Mouse (Mus musculus) MEL (cell line): ENCODE results near the gene Slc26a10. TPM values are rescaled to one million over a fixed set of nuclear protein-coding genes. Genes with fewer than 3 reads are reported as not detected.

ENCODE experiments used
- DNase-seq: peaks from one replicate; pipeline ENCODE4 v3.0.0; 2011; ENCODE audit warnings: low read depth, low spot score
- H3K27ac ChIP-seq: 2 replicates; pipeline ENCODE4 v1.5.1; 2012; ENCODE audit warnings: low read depth, mild to moderate bottlenecking, control low read depth, low read length, moderate library complexity; ENCODE audit not compliant: control insufficient read depth
- H3K27me3 ChIP-seq, 2 experiments: fragments of 150-350 bp in 1 of 2; sonication (generic) in 1 of 2; 2 replicates each; pipeline ENCODE4 v1.6.1; 2012; ENCODE audit warnings: low read length in 2 of 2, mild to moderate bottlenecking in 2 of 2, improper control_type of control experiment in 1 of 2, moderate library complexity in 1 of 2; ENCODE audit not compliant: insufficient read depth in 2 of 2, control insufficient read depth in 1 of 2
- H3K36me3 ChIP-seq, 2 experiments: 2 replicates each; pipeline ENCODE4 v1.6.1; 2012 to 2014; ENCODE audit warnings: low read length in 2 of 2, improper control_type of control experiment in 1 of 2, inconsistent platforms in 1 of 2, mild to moderate bottlenecking in 1 of 2; ENCODE audit not compliant: insufficient read depth in 2 of 2, control insufficient read depth in 1 of 2
- H3K4me1 ChIP-seq, 2 experiments: fragments of 150-350 bp in 1 of 2; sonication (generic) in 1 of 2; 2 replicates each; pipeline ENCODE4 v1.6.1; 2012; ENCODE audit warnings: low read length in 2 of 2, improper control_type of control experiment in 1 of 2, mild to moderate bottlenecking in 1 of 2; ENCODE audit not compliant: insufficient read depth in 2 of 2, control insufficient read depth in 1 of 2
- H3K4me3 ChIP-seq, 2 experiments: fragments of 150-350 bp in 1 of 2; sonication (generic) in 1 of 2; 2 replicates each; pipeline ENCODE4 v1.5.1; 2012; ENCODE audit warnings: low read depth in 2 of 2, low read length in 2 of 2, mild to moderate bottlenecking in 2 of 2, moderate library complexity in 2 of 2, control low read depth in 1 of 2, improper control_type of control experiment in 1 of 2; ENCODE audit not compliant: control insufficient read depth in 1 of 2, insufficient read depth in 1 of 2
- H3K79me2 ChIP-seq: 2 replicates; pipeline ENCODE4 v1.6.1; 2012; ENCODE audit warnings: mild to moderate bottlenecking, low read length, moderate library complexity; ENCODE audit not compliant: control insufficient read depth, poor library complexity, insufficient read depth
- H3K9ac ChIP-seq: 2 replicates; pipeline ENCODE4 v1.6.1; 2012; ENCODE audit warnings: low read depth, mild to moderate bottlenecking, control low read depth, low read length, moderate library complexity; ENCODE audit not compliant: control insufficient read depth, poor library complexity, severe bottlenecking
- H3K9me3 ChIP-seq: fragments of 150-350 bp; sonication (generic); replicated peaks from 2 replicates; pipeline ENCODE4 v1.6.1; 2012; ENCODE audit warnings: mild to moderate bottlenecking, low read length, improper control_type of control experiment, moderate library complexity; ENCODE audit not compliant: insufficient read depth
- BHLHE40 ChIP-seq: IDR thresholded peaks from 2 replicates; pipeline ENCODE4 v1.6.1; 2012; ENCODE audit warnings: low read depth, mild to moderate bottlenecking, inconsistent platforms, low read length, improper control_type of control experiment, borderline replicate concordance
- CHD1 ChIP-seq: IDR thresholded peaks from 2 replicates; pipeline ENCODE4 v1.6.1; 2012; ENCODE audit warnings: low read depth, mild to moderate bottlenecking, inconsistent platforms, low read length, improper control_type of control experiment
- CTCF ChIP-seq, 3 experiments: IDR thresholded peaks in 2 of 3; conservative IDR thresholded peaks in 1 of 3; 2 replicates each; pipeline ENCODE4 v1.5.1; 2011 to 2012; ENCODE audit warnings: low read length in 3 of 3, low read depth in 2 of 3, mild to moderate bottlenecking in 2 of 3, improper control_type of control experiment in 1 of 3, inconsistent platforms in 1 of 3, mixed read lengths in 1 of 3, moderate library complexity in 1 of 3; ENCODE audit not compliant: control insufficient read depth in 1 of 3, insufficient read depth in 1 of 3, poor library complexity in 1 of 3, severe bottlenecking in 1 of 3
- EP300 ChIP-seq, 2 experiments: IDR thresholded peaks; 2 replicates each; pipeline ENCODE4 v1.6.1; 2011; ENCODE audit warnings: improper control_type of control experiment in 2 of 2, low read length in 2 of 2, low read depth in 1 of 2, mild to moderate bottlenecking in 1 of 2
- ETS1 ChIP-seq: IDR thresholded peaks from 2 replicates; pipeline ENCODE4 v1.6.1; 2012; ENCODE audit warnings: low read depth, mild to moderate bottlenecking, inconsistent platforms, low read length, improper control_type of control experiment, moderate library complexity
- GABPA ChIP-seq: IDR thresholded peaks from 2 replicates; pipeline ENCODE4 v1.6.1; 2012; ENCODE audit warnings: low read depth, mild to moderate bottlenecking, inconsistent platforms, low read length, improper control_type of control experiment, moderate library complexity
- GATA1 ChIP-seq: IDR thresholded peaks from 2 replicates; pipeline ENCODE4 v1.6.1; 2011; ENCODE audit warnings: low read depth, low read length, improper control_type of control experiment
- MAX ChIP-seq: IDR thresholded peaks from 2 replicates; pipeline ENCODE4 v1.6.1; 2011; ENCODE audit warnings: low read length, improper control_type of control experiment
- MXI1 ChIP-seq: IDR thresholded peaks from 2 replicates; pipeline ENCODE4 v1.6.1; 2011; ENCODE audit warnings: mild to moderate bottlenecking, low read depth, low read length, improper control_type of control experiment
- MYB ChIP-seq: IDR thresholded peaks from 2 replicates; pipeline ENCODE4 v1.6.1; 2011; ENCODE audit warnings: mild to moderate bottlenecking, low read depth, low read length, improper control_type of control experiment
- MYC ChIP-seq: IDR thresholded peaks from 2 replicates; pipeline ENCODE4 v1.6.1; 2011; ENCODE audit warnings: low read depth, mild to moderate bottlenecking, low read length, improper control_type of control experiment, moderate library complexity
- NRF1 ChIP-seq: IDR thresholded peaks from 2 replicates; pipeline ENCODE4 v1.6.1; 2014; ENCODE audit warnings: low read depth, mild to moderate bottlenecking, inconsistent platforms, low read length, improper control_type of control experiment, moderate library complexity; ENCODE audit not compliant: poor library complexity, insufficient read depth, severe bottlenecking
- POLR2A ChIP-seq, 2 experiments: IDR thresholded peaks; 2 replicates each; pipeline ENCODE4 v1.6.1; 2011 to 2012; ENCODE audit warnings: low read length in 2 of 2, mild to moderate bottlenecking in 2 of 2, control low read depth in 1 of 2, improper control_type of control experiment in 1 of 2, low read depth in 1 of 2, moderate library complexity in 1 of 2; ENCODE audit not compliant: control insufficient read depth in 1 of 2, insufficient read depth in 1 of 2, poor library complexity in 1 of 2
- POLR2AphosphoS2 ChIP-seq: IDR thresholded peaks from 2 replicates; pipeline ENCODE4 v1.6.1; 2011; ENCODE audit warnings: low read length, improper control_type of control experiment
- SIN3A ChIP-seq: IDR thresholded peaks from 2 replicates; pipeline ENCODE4 v1.6.1; 2012; ENCODE audit warnings: low read length, improper control_type of control experiment, inconsistent platforms
- SMC3 ChIP-seq: IDR thresholded peaks from 2 replicates; pipeline ENCODE4 v1.6.1; 2011; ENCODE audit warnings: low read depth, low read length, improper control_type of control experiment
- TAL1 ChIP-seq: IDR thresholded peaks from 2 replicates; pipeline ENCODE4 v1.6.1; 2012; ENCODE audit warnings: mild to moderate bottlenecking, inconsistent platforms, low read length, moderate library complexity, mixed read lengths
- USF1 ChIP-seq: IDR thresholded peaks from 2 replicates; pipeline ENCODE4 v1.6.1; 2014; ENCODE audit warnings: low read depth, mild to moderate bottlenecking, inconsistent platforms, low read length, improper control_type of control experiment, moderate library complexity
- USF2 ChIP-seq, 2 experiments: IDR thresholded peaks; 2 replicates each; pipeline ENCODE4 v1.6.1; 2011 to 2012; ENCODE audit warnings: improper control_type of control experiment in 2 of 2, low read length in 2 of 2, borderline replicate concordance in 1 of 2, inconsistent platforms in 1 of 2, low read depth in 1 of 2, mild to moderate bottlenecking in 1 of 2; ENCODE audit not compliant: insufficient read depth in 1 of 2
- ZMIZ1 ChIP-seq: IDR thresholded peaks from 2 replicates; pipeline ENCODE4 v1.6.1; 2012; ENCODE audit warnings: low read depth, mild to moderate bottlenecking, inconsistent platforms, low read length, improper control_type of control experiment, moderate library complexity
- ZNF384 ChIP-seq: IDR thresholded peaks from 2 replicates; pipeline ENCODE4 v1.6.1; 2012; ENCODE audit warnings: low read depth, mild to moderate bottlenecking, inconsistent platforms, low read length, improper control_type of control experiment
- polyA plus RNA-seq, 2 experiments: library from polyadenylated mRNA; stranded (reverse) in 1 of 2; unstranded in 1 of 2; fragments of >175 nt in 1 of 2; fragments of >200 nt in 1 of 2; gene quantifications; 2 replicates each; pipeline versions ENCODE4 v1.2.1 to v1.2.4; 2012; ENCODE audit warnings: low replicate concordance in 2 of 2, low read depth in 1 of 2; ENCODE audit not compliant: insufficient read length in 2 of 2, insufficient read depth in 1 of 2, missing spikeins in 1 of 2
- total RNA-seq: library from RNA; depleted of rRNA; stranded (reverse); fragments of 300-350 nt; gene quantifications from 2 replicates; pipeline ENCODE4 v1.2.3, GENCODE M21; 2012

Slc26a10 gene
- total and polyA plus RNA-seq, 3 experiments, result 1.1 to 1.3 TPM; not detected in 1

DNA sequence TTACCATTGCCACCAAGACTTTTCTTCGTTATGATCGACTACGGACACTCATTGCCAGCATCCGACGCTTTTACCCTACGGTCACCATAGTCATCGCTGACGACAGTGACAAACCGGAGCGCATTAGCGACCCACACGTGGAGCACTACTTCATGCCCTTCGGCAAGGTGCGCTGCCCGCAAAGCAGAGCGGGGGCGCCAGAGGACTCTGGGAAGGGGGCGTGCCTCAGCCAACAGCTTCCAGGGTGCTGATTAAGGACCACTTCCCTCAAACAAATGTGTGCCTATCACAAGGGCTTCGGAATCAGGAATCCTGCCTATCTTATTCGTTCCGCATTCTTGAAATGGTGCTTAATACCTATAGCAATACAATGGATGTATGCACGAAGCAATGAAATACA lies 10.4 kb downstream of the Slc26a10 start:
- H3K79me2 ChIP-seq, result peaks cover 22% of the 10 kb centered on the region
- H3K9ac ChIP-seq, result no peak overlapping the region
- H3K9me3 ChIP-seq, result no peaks in the 10 kb centered on the region
- H3K27me3 ChIP-seq, result no peaks in the 10 kb centered on the region
- peaks cover 0 to 3% of the 10 kb centered on the region in 2 experiments; a peak in 2 of 4 replicates for H3K36me3 ChIP-seq
- TF ChIP-seq MXI1 (no peak), CTCF (IDR thresholded peaks at IDR 0.05 in 2 of 3, conservative IDR thresholded peaks at IDR 0.05 in 1 of 3; ENCODE audit: control insufficient read depth in 1 of 3, insufficient read depth in 1 of 3, low read depth in 2 of 3, low read length in 3 of 3, poor library complexity in 1 of 3, severe bottlenecking in 1 of 3) (peak in 2 of 3 experiments; percentile 16 to 25; a peak in 2 of 6 replicates)
- DNase-seq, result no peak
- H3K4me3 ChIP-seq, result no peak overlapping the region
- H3K4me1 ChIP-seq, result peaks cover 0 to 3% of the 10 kb centered on the region in 2 experiments; a peak in 1 of 4 replicates
- no peak overlapping the region for H3K27ac ChIP-seq

DNA sequence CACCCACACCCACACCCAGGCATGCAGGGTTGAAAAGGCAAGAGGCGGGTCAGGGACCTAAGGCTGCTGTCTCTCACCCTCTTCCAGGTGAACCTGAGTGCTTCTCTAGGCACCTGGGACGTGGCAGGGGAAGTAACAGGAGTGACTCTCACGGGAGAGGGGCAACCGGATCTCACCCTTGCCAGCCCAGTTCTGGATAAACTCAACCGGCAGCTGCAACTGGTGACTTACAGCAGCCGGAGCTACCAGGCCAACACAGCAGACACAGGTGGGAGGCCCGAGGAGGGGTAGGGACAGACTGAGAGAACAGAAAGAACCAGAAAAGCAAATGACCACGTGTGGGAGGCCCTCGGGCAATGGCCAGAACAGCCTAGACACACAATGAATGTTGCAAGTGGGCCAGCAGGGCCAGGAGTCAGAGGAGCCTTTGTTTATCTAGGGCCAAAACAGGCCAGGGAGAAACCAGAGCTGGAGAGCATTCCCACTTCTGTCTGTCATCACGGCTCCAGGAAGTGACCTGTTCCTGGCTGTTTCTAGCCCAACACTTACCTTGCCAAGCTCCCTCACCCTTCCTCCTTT lies 12.7 kb downstream of the Slc26a10 start:
- H3K27ac ChIP-seq, result no peak overlapping the region

DNA sequence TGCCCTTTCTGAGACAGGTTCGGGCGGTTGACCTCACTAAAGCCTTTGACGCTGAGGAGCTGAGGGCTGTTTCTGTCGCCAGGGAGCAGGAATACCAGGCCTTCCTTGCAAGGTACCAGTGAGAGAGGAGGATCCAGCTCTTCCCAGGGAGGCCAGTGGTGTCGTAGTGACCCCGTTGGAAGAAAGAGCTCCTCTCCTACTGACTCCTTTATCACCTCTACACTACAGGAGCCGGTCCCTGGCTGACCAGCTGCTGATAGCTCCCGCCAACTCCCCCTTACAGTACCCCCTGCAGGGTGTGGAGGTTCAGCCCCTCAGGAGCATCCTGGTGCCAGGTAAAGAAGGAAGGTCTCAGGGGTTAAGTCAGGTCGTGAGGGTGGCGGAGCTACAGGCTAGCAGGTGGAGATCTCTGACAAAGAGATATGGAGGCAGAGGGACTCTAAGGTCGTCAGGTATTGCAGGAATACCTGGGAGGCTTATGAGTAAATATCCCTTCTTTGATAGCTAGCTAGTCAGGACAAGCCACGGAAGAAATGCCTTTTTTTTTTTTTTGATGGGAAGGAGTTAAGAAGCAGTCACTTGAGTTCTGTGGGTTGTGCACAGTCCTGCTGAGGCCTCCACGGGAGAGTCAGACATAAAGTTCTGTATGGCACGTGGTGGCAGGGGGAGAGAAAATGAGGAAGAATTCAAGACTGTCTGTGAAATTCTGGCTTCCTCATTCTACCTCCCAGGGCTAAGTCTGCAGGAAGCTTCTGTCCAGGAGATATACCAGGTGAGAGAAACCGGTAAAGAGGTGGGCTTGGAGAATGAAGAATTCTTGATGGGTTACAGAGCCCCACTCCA lies 13.5 kb downstream of the Slc26a10 start:
- peak overlapping the region; percentile 91 for H3K9ac ChIP-seq
- peaks cover 26% of the 10 kb centered on the region for H3K79me2 ChIP-seq
- peak overlapping the region; percentile 88 for H3K27ac ChIP-seq
- peaks cover 0 to 13% of the 10 kb centered on the region in 2 experiments; a peak in 3 of 4 replicates for H3K4me1 ChIP-seq
- peak; percentile 68 for DNase-seq
- peaks cover 2 to 11% of the 10 kb centered on the region in 2 experiments; a peak in 3 of 4 replicates for H3K36me3 ChIP-seq
- no peaks in the 10 kb centered on the region for H3K27me3 ChIP-seq
- peak overlapping the region; percentile 67 to 68 for H3K4me3 ChIP-seq
- no peaks in the 10 kb centered on the region for H3K9me3 ChIP-seq
- TF ChIP-seq USF1, result peak; percentile 61
- TF ChIP-seq CHD1, result 0 out of 2 replicates have a peak, but pooled peaks have one; percentile 2
- TF ChIP-seq BHLHE40, result peak; percentile 7; the same call in 1 of the 2 replicates
- no peak for TF ChIP-seq GATA1
- no peak for TF ChIP-seq POLR2AphosphoS2
- peak; percentile 27; the same call in 1 of the 2 replicates for TF ChIP-seq SIN3A
- peak; percentile 84 for TF ChIP-seq MAX
- TF ChIP-seq EP300 (IDR thresholded peaks at IDR 0.05; ENCODE audit: low read depth in 1 of 2, low read length in 2 of 2), result peak; percentile 25 to 34; a peak in 2 of 4 replicates
- TF ChIP-seq TAL1, result no peak
- peak; percentile 90 for TF ChIP-seq MYC
- peak; percentile 81 for TF ChIP-seq MXI1

More for the DNA sequence above, 12.7 kb downstream of the Slc26a10 start:
- Histone ChIP-seq H3K9ac (no peak overlapping the region), H3K36me3 (peaks cover 3 to 11% of the 10 kb centered on the region in 2 experiments; a peak in 3 of 4 replicates)
- no peak for TF ChIP-seq POLR2A (IDR thresholded peaks at IDR 0.05; ENCODE audit: control insufficient read depth in 1 of 2, insufficient read depth in 1 of 2, low read depth in 1 of 2, low read length in 2 of 2, poor library complexity in 1 of 2)
- TF ChIP-seq EP300 (IDR thresholded peaks at IDR 0.05; ENCODE audit: low read depth in 1 of 2, low read length in 2 of 2), result no peak
- no peak for TF ChIP-seq MYB
- TF ChIP-seq USF2 (IDR thresholded peaks at IDR 0.05; ENCODE audit: borderline replicate concordance in 1 of 2, insufficient read depth in 1 of 2, low read depth in 1 of 2, low read length in 2 of 2), result no peak
- no peak for TF ChIP-seq ZMIZ1
- no peak for TF ChIP-seq GABPA
- no peak for TF ChIP-seq POLR2AphosphoS2
- TF ChIP-seq NRF1, result no peak
- TF ChIP-seq SMC3, result no peak
- no peak for TF ChIP-seq ETS1
- TF ChIP-seq ZNF384, result no peak
- no peak for TF ChIP-seq MYC
- TF ChIP-seq CHD1, result no peak
- TF ChIP-seq, all 39 proteins: peak for 0
- H3K27me3 ChIP-seq, result no peaks in the 10 kb centered on the region
- no peaks in the 10 kb centered on the region for H3K9me3 ChIP-seq
- no peak for DNase-seq
- no peak overlapping the region for H3K4me3 ChIP-seq
- peaks cover 0 to 13% of the 10 kb centered on the region in 2 experiments; a peak in 3 of 4 replicates for H3K4me1 ChIP-seq
- peaks cover 26% of the 10 kb centered on the region for H3K79me2 ChIP-seq
